Mouse (Mus musculus) heart, embryonic 12.5 days (tissue): Measurements from ENCODE around the gene Tst. TPM values are rescaled to one million over a fixed set of nuclear protein-coding genes. Genes with fewer than 3 reads are reported as not detected.

Source experiments
- ATAC-seq: fragments of 200-750 bp; cut with Nextera tagmentation; 2 replicates; pipeline ENCODE4 v1.8.0; 2017; ENCODE audit warnings: moderate TSS enrichment, moderate library complexity; ENCODE audit not compliant: insufficient number of reproducible peaks, low FRiP score
- H3K27ac ChIP-seq: fragments of 300-500 bp; sonication (generic); 2 replicates; pipeline ENCODE4 v1.5.1; 2016; ENCODE audit warnings: mild to moderate bottlenecking, moderate library complexity; ENCODE audit not compliant: poor library complexity, severe bottlenecking
- H3K27me3 ChIP-seq: fragments of 300-500 bp; sonication (generic); replicated peaks from 2 replicates; pipeline ENCODE4 v1.6.1; 2016; ENCODE audit warnings: mild to moderate bottlenecking, moderate library complexity
- H3K36me3 ChIP-seq: fragments of 300-500 bp; sonication (generic); 2 replicates; pipeline ENCODE4 v1.6.1; 2016; ENCODE audit warnings: mild to moderate bottlenecking, moderate library complexity
- H3K4me1 ChIP-seq: fragments of 300-500 bp; sonication (generic); replicated peaks from 2 replicates; pipeline ENCODE4 v1.6.1; 2016; ENCODE audit warnings: mild to moderate bottlenecking
- H3K4me2 ChIP-seq: fragments of 300-500 bp; sonication (generic); 2 replicates; pipeline ENCODE4 v1.6.1; 2016; ENCODE audit warnings: mild to moderate bottlenecking, moderate library complexity
- H3K4me3 ChIP-seq: fragments of 300-500 bp; sonication (generic); 2 replicates; pipeline ENCODE4 v1.5.1; 2016; ENCODE audit warnings: mild to moderate bottlenecking
- H3K9ac ChIP-seq: fragments of 300-500 bp; sonication (generic); 2 replicates; pipeline ENCODE4 v1.6.1; 2016; ENCODE audit warnings: mild to moderate bottlenecking, moderate library complexity
- H3K9me3 ChIP-seq: fragments of 300-500 bp; sonication (generic); replicated peaks from 2 replicates; pipeline ENCODE4 v1.6.1; 2016; ENCODE audit warnings: mild to moderate bottlenecking, moderate library complexity
- WGBS: fragments of 180-500 bp; shearing (Covaris S2); methylation state at CpG from one replicate; pipeline ENCODE4 v1.1.7; 2016; 5-methylcytosine and 5-hydroxymethylcytosine counted together
- polyA plus RNA-seq: library from polyadenylated mRNA; unstranded; fragments of >200 nt; fragmentation: Nextera tagmentation; extraction: Ambion mirVana; gene quantifications from 2 replicates; pipeline ENCODE4 v1.2.1, GENCODE M21; 2016

The Tst gene
- polyA plus RNA-seq, 1 experiment from 2014 or later: 9.0 TPM

GRCm38 (mm10) chr15:78409570-78410052 lies 3.9 kb upstream of the Tst start:
- Histone ChIP-seq H3K27me3 (peaks cover 50% of the 10 kb centered on the region), H3K27ac (no peak overlapping the region), H3K9ac (peak overlapping the region; percentile 51), H3K4me2 (peak overlapping the region; percentile 71), H3K4me3 (peak overlapping the region; percentile 41), H3K9me3 (no peaks in the 10 kb centered on the region), H3K36me3 (no peaks in the 10 kb centered on the region), H3K4me1 (peaks cover 46% of the 10 kb centered on the region)
- ATAC-seq: no peak
- 15% methylated on average over 12 of the region's 12 CpGs for WGBS

GRCm38 (mm10) chr15:78406293-78406934 lies 707 bp upstream of the Tst start, which contains the start of gene Mpst:
Gene Mpst (plus strand): TSS chr15:78406416.
- H3K9ac ChIP-seq: peak within 1 kb of the TSS; percentile 83
- peak within 1 kb of the TSS; percentile 90 for H3K4me2 ChIP-seq
- H3K4me3 ChIP-seq: peak within 1 kb of the TSS; percentile 69
- no peaks in the 10 kb centered on the region for H3K9me3 ChIP-seq
- peaks cover 41% of the 10 kb centered on the region for H3K27me3 ChIP-seq
- ATAC-seq: peak; percentile 90
- WGBS: under 1% methylated on average over 40 of the region's 40 CpGs
- H3K27ac ChIP-seq: peak within 1 kb of the TSS; percentile 89
- H3K36me3 ChIP-seq: no peaks in the 10 kb centered on the region
- H3K4me1 ChIP-seq: peaks cover 66% of the 10 kb centered on the region

GRCm38 (mm10) chr15:78405098-78405497 lies 609 bp downstream of the Tst start:
- Histone ChIP-seq H3K9ac (peak overlapping the region; percentile 83; the same call in 1 of the 2 replicates), H3K36me3 (no peaks in the 10 kb centered on the region), H3K4me1 (peaks cover 59% of the 10 kb centered on the region), H3K4me3 (peak overlapping the region; percentile 69), H3K9me3 (no peaks in the 10 kb centered on the region), H3K4me2 (peak overlapping the region; percentile 90), H3K27ac (no peak overlapping the region), H3K27me3 (peaks cover 28% of the 10 kb centered on the region)
- ATAC-seq: no peak
- 55% methylated on average over 11 of the region's 11 CpGs for WGBS

GRCm38 (mm10) chr15:78403896-78404295 lies 1.8 kb downstream of the Tst start:
- H3K4me2 ChIP-seq: peak overlapping the region; percentile 17; the same call in 1 of the 2 replicates
- WGBS: 44% methylated on average over 1 of the region's 1 CpGs
- no peaks in the 10 kb centered on the region for H3K36me3 ChIP-seq
- no peak overlapping the region for H3K4me3 ChIP-seq
- peak overlapping the region; percentile 4; the same call in 1 of the 2 replicates for H3K9ac ChIP-seq
- H3K27ac ChIP-seq: 0 out of 2 replicates have a peak overlapping the region, but pooled peaks have one; percentile 11
- H3K27me3 ChIP-seq: peaks cover 16% of the 10 kb centered on the region
- H3K9me3 ChIP-seq: no peaks in the 10 kb centered on the region
- no peak for ATAC-seq
- peaks cover 53% of the 10 kb centered on the region for H3K4me1 ChIP-seq

- peaks cover 53% of the 10 kb centered on the region for H3K4me1 ChIP-seq
- no peak for ATAC-seq
Measured at GRCm38 (mm10) chr15:78403301-78403741, 2.4 kb downstream of the Tst start.

GRCm38 (mm10) chr15:78402423-78402822 lies 3.3 kb downstream of the Tst start:
- H3K9ac ChIP-seq: no peak overlapping the region
- no peak for ATAC-seq
- H3K36me3 ChIP-seq: no peaks in the 10 kb centered on the region
- 77% methylated on average over 7 of the region's 7 CpGs for WGBS
- no peak overlapping the region for H3K4me2 ChIP-seq
- peaks cover 49% of the 10 kb centered on the region for H3K4me1 ChIP-seq
- H3K4me3 ChIP-seq: no peak overlapping the region
- H3K27ac ChIP-seq: no peak overlapping the region
- no peaks in the 10 kb centered on the region for H3K9me3 ChIP-seq
- peaks cover 2% of the 10 kb centered on the region; the same call in 1 of the 2 replicates for H3K27me3 ChIP-seq

More at GRCm38 (mm10) chr15:78403301-78403741, 2.4 kb downstream of the Tst start:
- Histone ChIP-seq H3K36me3 (no peaks in the 10 kb centered on the region), H3K27me3 (peaks cover 11% of the 10 kb centered on the region), H3K9me3 (no peaks in the 10 kb centered on the region), H3K9ac (peak overlapping the region; percentile 4; the same call in 1 of the 2 replicates), H3K4me2 (peak overlapping the region; percentile 17; the same call in 1 of the 2 replicates), H3K4me3 (no peak overlapping the region), H3K27ac (peak overlapping the region; percentile 11; the same call in 1 of the 2 replicates)
- WGBS: 35% methylated on average over 3 of the region's 3 CpGs

- WGBS: 49% methylated on average over 4 of the region's 4 CpGs
Measured at GRCm38 (mm10) chr15:78401921-78402320, 3.8 kb downstream of the Tst start.

GRCm38 (mm10) chr15:78401345-78401744 lies 4.4 kb downstream of the Tst start:
- H3K9ac ChIP-seq: peak overlapping the region; percentile 25; the same call in 1 of the 2 replicates
- H3K4me1 ChIP-seq: peaks cover 42% of the 10 kb centered on the region
- no peak overlapping the region for H3K4me2 ChIP-seq
- WGBS: 74% methylated on average over 6 of the region's 6 CpGs
- no peak for ATAC-seq
- no peak overlapping the region for H3K4me3 ChIP-seq
- H3K27me3 ChIP-seq: no peaks in the 10 kb centered on the region
- no peaks in the 10 kb centered on the region for H3K9me3 ChIP-seq
- H3K36me3 ChIP-seq: no peaks in the 10 kb centered on the region
- no peak overlapping the region for H3K27ac ChIP-seq

More at GRCm38 (mm10) chr15:78401921-78402320, 3.8 kb downstream of the Tst start:
- Histone ChIP-seq H3K9me3 (no peaks in the 10 kb centered on the region), H3K4me1 (peaks cover 44% of the 10 kb centered on the region), H3K4me2 (no peak overlapping the region), H3K9ac (peak overlapping the region; percentile 25; the same call in 1 of the 2 replicates), H3K27ac (no peak overlapping the region), H3K36me3 (no peaks in the 10 kb centered on the region), H3K4me3 (no peak overlapping the region), H3K27me3 (no peaks in the 10 kb centered on the region)
- ATAC-seq: no peak

GRCm38 (mm10) chr15:78395478-78395962 lies 10.2 kb downstream of the Tst start, which contains the start of gene Tex33:
Gene Tex33 (minus strand): TSS chr15:78395912.
- Histone ChIP-seq H3K4me3 (no peak within 1 kb of the TSS), H3K27me3 (no peaks in the 10 kb centered on the region), H3K36me3 (no peaks in the 10 kb centered on the region), H3K4me1 (no peaks in the 10 kb centered on the region), H3K4me2 (no peak within 1 kb of the TSS), H3K27ac (no peak within 1 kb of the TSS), H3K9me3 (no peaks in the 10 kb centered on the region), H3K9ac (no peak within 1 kb of the TSS)
- ATAC-seq: no peak
- WGBS: 79% methylated on average over 8 of the region's 8 CpGs

GRCm38 (mm10) chr15:78390855-78391254 lies 14.9 kb downstream of the Tst start:
- no peak for ATAC-seq
- Histone ChIP-seq H3K4me3 (no peak overlapping the region), H3K4me1 (no peaks in the 10 kb centered on the region), H3K4me2 (no peak overlapping the region), H3K27me3 (no peaks in the 10 kb centered on the region), H3K27ac (no peak overlapping the region), H3K9me3 (no peaks in the 10 kb centered on the region), H3K9ac (no peak overlapping the region), H3K36me3 (no peaks in the 10 kb centered on the region)
- WGBS: 70% methylated on average over 3 of the region's 3 CpGs

GRCm38 (mm10) chr15:78385564-78385963 lies 20.1 kb downstream of the Tst start:
- no peak for ATAC-seq
- H3K9ac ChIP-seq: no peak overlapping the region

More at GRCm38 (mm10) chr15:78385564-78385963, 20.1 kb downstream of the Tst start:
- no peak overlapping the region for H3K4me2 ChIP-seq
- no peak overlapping the region for H3K27ac ChIP-seq
- H3K4me3 ChIP-seq: no peak overlapping the region
- 93% methylated on average over 1 of the region's 1 CpGs for WGBS
- no peaks in the 10 kb centered on the region for H3K36me3 ChIP-seq
- no peaks in the 10 kb centered on the region for H3K4me1 ChIP-seq
- H3K27me3 ChIP-seq: no peaks in the 10 kb centered on the region
- H3K9me3 ChIP-seq: no peaks in the 10 kb centered on the region
